Mouse (Mus musculus) thymus, adult 18-20 months (tissue): Measurements from ENCODE around the gene Olfr458.
"Not testable (repeated sequence)": the region's sequence is repeated elsewhere in the genome, so short reads cannot be mapped to it uniquely, and the experiment has no call there.

Experiments
- DNase-seq, 2 experiments: peaks; one replicate each; pipeline ENCODE4 v3.0.0; 2022; ENCODE audit warnings: mixed read lengths in 2 of 2

Gene Olfr458

GRCm38 (mm10) chr6:42465096-42465495, at the start of gene Olfr458:
TSS of gene Olfr458 (minus strand) at chr6:42465196.
- no peak for DNase-seq

DNA sequence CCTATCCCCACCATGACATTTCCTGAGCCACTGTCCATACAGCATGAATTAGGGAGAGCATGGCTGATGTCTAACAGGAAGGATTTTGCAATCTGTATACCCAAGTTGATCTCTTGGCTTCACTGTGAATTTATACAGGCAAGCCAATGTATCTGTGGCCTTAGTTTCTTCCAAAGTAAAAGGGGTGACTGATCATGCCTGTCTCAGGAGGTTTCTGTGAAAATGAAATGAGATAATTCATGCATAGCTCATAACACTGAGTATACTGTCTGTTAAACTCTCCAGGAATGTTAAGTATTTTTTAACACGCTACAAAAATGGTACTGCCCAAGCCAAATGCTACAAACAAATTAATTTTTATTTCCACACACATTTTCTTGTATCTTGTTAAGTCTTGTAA, 48.5 kb upstream of the Olfr458 start:
- no peak for DNase-seq

DNA sequence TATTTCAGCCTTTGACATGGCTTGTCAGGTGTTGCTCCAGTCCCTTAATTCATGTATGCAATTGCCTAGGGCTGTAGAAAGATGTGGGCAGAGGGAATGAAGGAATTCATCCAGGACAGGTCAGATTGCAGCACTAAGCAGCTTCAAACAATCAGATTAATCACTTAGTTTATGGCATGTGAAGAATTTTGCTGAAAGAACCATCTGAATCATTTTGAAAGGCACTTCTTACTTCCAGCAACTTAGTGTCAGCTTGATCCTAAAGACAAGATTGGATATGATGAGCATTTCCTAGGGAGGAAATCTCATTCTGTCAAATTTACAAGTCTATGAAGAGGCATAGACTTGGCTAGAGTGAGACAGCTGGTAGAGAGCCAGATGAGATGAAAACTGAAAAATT, 44.3 kb upstream of the Olfr458 start:
- DNase-seq, result no peak

- DNase-seq, result no peak
Observed at GRCm38 (mm10) chr6:42503478-42503877, 38.5 kb upstream of the Olfr458 start.

DNA sequence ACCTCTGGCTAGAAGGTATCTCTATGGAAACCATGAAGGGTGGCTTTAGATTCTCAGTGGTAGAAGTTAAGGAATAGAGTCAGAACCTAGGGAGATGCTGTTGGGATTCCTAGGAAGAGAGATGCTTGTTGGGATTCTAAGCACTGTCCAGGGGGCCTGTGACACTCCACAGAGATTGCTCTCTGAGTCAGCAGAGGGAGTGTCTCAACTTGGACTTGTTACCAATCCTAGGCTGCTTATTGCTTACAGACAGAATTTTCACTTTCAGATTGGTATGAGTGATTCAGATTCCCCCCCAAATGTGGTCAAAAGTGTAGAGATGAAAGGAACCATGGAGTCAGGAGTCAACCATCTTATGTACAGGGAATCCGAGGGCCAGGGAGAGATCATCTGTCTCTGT, 24.7 kb upstream of the Olfr458 start:
- DNase-seq, result no peak

GRCm38 (mm10) chr6:42487114-42487513, 22.1 kb upstream of the Olfr458 start, which contains the start of gene Olfr456:
TSS of gene Olfr456 (minus strand) at chr6:42487214.
- DNase-seq, result no peak

DNA sequence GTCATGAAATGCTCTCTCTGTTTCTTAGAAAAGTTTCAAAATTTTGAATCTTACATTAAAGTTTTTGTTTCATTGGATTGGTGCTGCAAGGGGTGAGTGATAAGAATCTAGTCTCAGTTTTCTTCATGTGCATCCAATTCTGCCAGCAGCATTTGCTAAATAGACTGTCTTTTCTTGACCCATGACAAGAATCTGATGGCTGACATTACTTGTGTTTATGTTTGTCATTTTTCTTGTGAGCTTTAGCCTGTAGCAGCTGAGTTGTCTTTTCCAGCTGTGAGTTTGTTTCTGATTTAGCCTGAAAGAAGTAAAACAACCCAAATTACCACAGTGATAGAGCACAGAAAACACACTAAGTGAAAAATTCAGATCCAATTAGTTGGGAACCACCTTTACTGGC, 19.6 kb upstream of the Olfr458 start:
- no peak for DNase-seq

DNA sequence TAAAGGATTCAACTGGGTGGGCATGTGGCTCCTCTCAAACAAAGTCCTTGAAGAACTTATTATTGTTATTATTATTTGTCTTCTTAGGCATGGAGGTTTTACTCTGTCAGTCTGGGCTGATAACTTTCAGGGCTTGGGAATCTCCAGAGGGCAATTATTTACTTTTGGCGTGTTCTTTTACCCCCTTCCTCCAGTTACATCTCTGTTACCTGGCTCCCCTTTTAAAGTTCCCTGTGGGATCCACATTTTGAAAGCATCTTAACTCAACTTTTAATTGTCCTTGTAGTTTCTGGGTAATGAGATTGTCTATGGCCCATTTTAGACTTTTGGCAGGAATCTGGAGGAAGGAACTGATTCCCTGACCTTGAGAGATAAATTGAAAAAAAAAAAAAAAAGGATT, 11.2 kb upstream of the Olfr458 start, which contains the start of gene Olfr457:
Gene Olfr457, minus strand, starts transcription at position 101 of the 400 bp plus-strand sequence.
- no peak for DNase-seq

GRCm38 (mm10) chr6:42471298-42471697, 6.3 kb upstream of the Olfr458 start:
- not testable (repeated sequence) for DNase-seq

DNA sequence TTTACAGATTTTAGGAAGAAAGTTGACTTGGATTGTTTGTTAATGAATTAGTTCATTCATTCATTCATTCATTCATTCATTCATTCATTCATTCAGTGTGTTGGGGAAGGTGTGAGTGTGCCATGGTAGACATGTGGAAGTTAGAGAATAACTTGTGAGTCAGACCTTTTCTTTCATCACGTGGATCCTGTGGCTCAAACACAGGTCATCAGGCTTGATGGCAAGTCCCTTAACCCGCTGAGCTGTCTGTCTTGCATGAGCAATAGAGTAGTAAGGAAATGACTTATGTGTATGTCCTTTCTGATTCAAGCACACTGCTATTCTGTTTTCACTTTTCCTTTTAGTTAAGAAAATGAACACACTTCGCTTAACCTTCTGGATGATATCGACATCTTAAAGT, 5.5 kb upstream of the Olfr458 start:
- DNase-seq, result no peak

GRCm38 (mm10) chr6:42447381-42447780, 17.6 kb downstream of the Olfr458 start:
- DNase-seq, result no peak

DNA sequence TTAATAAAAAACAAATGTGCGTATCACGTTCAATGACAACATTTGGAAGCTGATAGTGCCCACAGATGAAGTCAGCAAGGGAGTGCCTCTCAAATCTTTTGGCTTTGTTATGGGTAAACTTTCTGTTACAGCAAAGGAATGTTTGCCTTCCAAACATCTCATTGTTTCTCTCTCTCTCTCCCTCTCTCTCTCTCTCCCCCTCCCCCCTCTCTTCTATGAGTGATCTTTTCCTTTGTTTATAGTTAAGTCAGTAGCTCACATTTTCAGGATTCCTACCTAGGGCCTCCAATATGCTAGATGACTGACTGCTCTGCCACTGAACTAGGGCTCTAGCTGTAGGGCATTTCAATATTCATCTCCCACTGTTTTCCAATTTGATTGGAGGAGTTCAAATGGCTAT, 20.5 kb downstream of the Olfr458 start:
- DNase-seq, result no peak

DNA sequence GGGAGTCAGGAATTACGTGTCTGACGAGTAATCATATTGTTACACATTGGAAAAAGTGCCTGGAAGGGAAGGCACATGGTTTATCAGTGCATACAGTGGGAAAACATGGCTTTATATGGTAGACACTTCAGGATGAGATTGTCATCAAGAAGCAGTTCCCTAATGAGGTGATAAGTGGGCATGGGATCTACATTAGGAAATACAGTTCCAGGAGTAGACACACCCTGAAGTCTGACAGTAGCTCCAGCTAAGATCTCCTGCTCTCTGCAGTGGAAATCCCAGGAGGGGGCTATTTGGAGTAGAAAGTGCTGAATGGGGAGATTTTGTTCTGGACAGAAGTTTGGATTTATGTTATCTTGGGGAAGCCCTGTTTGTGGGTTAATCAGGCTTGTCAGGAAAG, 23.6 kb downstream of the Olfr458 start:
- no peak for DNase-seq

DNA sequence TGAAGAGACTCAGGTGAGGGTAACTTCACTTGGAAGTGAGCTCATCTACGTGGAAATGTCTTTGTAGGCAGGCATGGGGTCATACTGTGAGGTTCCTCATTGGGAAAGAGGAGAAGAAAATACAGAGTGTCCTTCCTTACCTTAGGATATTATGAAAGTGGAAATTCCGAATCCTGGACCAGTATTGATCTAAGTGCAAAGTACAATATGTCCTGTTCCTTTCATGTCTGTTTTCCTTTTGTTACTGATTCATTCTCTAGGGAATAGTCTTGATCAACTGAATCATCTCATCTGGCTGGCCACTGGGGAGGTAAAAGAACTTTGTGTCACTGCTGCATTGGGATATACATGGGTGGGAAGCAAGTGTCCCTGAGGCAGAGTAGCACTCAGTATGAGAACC, 29.5 kb downstream of the Olfr458 start:
- no peak for DNase-seq

GRCm38 (mm10) chr6:42434446-42434845, 30.6 kb downstream of the Olfr458 start, which contains the start of gene Tas2r126:
TSS of gene Tas2r126 (plus strand) at chr6:42434535.
- DNase-seq, result no peak

GRCm38 (mm10) chr6:42433554-42433953, 31.4 kb downstream of the Olfr458 start:
- no peak for DNase-seq

DNA sequence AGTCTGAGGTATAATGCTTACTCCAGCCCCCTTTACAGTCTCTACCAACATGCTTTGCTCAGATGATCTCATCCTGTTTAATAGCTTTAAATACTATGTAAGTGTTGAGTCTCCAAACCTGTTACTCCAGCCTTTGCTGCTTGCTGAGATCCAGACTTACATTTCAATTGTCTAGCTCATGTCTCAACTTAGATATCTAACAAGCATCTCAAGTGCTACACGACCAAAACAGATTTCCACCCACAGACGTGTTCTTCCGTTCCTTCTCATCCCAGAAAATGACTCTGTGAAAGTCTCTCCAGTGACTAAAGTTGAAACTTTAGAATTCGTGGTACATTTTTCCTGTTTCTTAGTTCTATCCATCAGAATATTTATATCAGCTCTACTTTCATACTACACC, 38.7 kb downstream of the Olfr458 start:
- no peak for DNase-seq

GRCm38 (mm10) chr6:42424472-42424871, 40.5 kb downstream of the Olfr458 start:
- DNase-seq, result no peak

- no peak for DNase-seq
Observed at GRCm38 (mm10) chr6:42421439-42421838, 43.6 kb downstream of the Olfr458 start.

- DNase-seq, result no peak
Observed at GRCm38 (mm10) chr6:42419443-42419842, 45.6 kb downstream of the Olfr458 start.
